10 mouse cellular contexts compared by ENCODE assay signal in the genomic region with DNA sequence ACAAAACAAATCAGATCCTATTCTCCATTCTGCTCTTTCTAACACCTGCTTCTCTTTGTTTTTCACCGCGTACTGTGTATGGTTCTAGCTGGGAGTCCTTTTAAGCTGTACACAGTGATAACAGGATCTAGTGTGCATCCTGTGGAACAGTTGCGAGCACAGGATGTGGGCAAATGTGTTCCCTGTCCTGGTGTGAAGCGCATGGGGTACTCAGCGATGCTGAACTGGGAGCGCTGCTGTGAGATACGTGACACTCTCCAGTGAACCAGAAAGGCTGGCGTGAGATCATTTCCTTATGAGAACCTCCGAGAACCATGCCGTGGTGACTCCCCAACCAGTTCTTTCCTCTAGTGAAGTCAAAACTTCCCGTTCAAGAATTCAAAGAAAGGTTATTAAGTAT.
DNase-seq lines count a peak whose midpoint lies in the region; ATAC-seq and TF ChIP-seq lines count a peak whose summit lies in the region.
"Had no signal": no experiment of that assay in that cellular context is flagged by ENCODE, and none has a peak within 500 bp of the region (broad histone marks: within the 10 kb centered on the region; RNA-seq: fewer than 3 reads in every experiment).

No protein-coding gene starts in this region.

- H3K4me3 ChIP-seq in heart, embryonic 11.5 days (ENCODE audit: low read depth, low read length) = no peak overlapping the region
- peak overlapping the region; percentile 21 to 35 (median 22) for H3K4me3 ChIP-seq in CH12.LX (replicated peaks in 1 of 3; ENCODE audit: low read depth in 2 of 3, low read length in 2 of 3, poor library complexity in 1 of 3)
- H3K4me3 ChIP-seq in limb, embryonic 14.5 days (replicated peaks; ENCODE audit: low read length) = no peak overlapping the region
- H3K4me3 ChIP-seq in spleen, adult 2 months (ENCODE audit: extremely low read depth, insufficient read depth, insufficient read length) = peak overlapping the region; percentile 1; the same call in 1 of the 2 replicates
- H3K4me3 ChIP-seq: forebrain, embryonic 15.5 days; midbrain, embryonic 12.5 days had no signal

- dilution Hi-C loops in CH12.LX (cut with MboI; ENCODE audit: extremely low pct_ligation_motif_present, extremely low pct_unique_long_range_greater_than_20kb, low sequenced_read_pairs) = no loop called here

- 0 out of 2 replicates have a peak, but pooled peaks cover 9% of the 10 kb centered on the region for H3K4me1 ChIP-seq in heart, embryonic 11.5 days (ENCODE audit: control insufficient read depth, insufficient read depth, low read length)
- H3K4me1 ChIP-seq in CH12.LX (ENCODE audit: control insufficient read depth in 1 of 2, insufficient read depth in 2 of 2) = peaks cover 19 to 28% of the 10 kb centered on the region in 2 experiments
- peaks cover 5% of the 10 kb centered on the region; the same call in 1 of the 2 replicates for H3K4me1 ChIP-seq in limb, embryonic 14.5 days (ENCODE audit: control insufficient read depth, insufficient read depth, low read length)
- peaks cover 17% of the 10 kb centered on the region; the same call in 1 of the 2 replicates for H3K4me1 ChIP-seq in spleen, adult 2 months (ENCODE audit: control insufficient read depth, insufficient read depth, insufficient read length)
- H3K4me1 ChIP-seq: forebrain, embryonic 15.5 days; midbrain, embryonic 12.5 days had no signal

- TF ChIP-seq POLR2A in CH12.LX (IDR thresholded peaks at IDR 0.05; ENCODE audit: low read depth, low read length) = no peak
- TF ChIP-seq POLR2A in limb, embryonic 14.5 days (IDR thresholded peaks at IDR 0.05; ENCODE audit: borderline replicate concordance, extremely low read depth, insufficient read depth, insufficient read length) = no peak
- TF ChIP-seq POLR2A in spleen, adult 2 months (IDR thresholded peaks at IDR 0.05; ENCODE audit: low read depth, low read length) = no peak

- H3K27ac ChIP-seq in heart, embryonic 11.5 days (ENCODE audit: low read depth, low read length) = peak overlapping the region; percentile 73; the same call in 1 of the 2 replicates
- no peak overlapping the region for H3K27ac ChIP-seq in CH12.LX (ENCODE audit: insufficient read depth, low read depth)
- peak overlapping the region; percentile 9; the same call in 1 of the 2 replicates for H3K27ac ChIP-seq in limb, embryonic 14.5 days (replicated peaks; ENCODE audit: low read depth, low read length)
- H3K27ac ChIP-seq in spleen, adult 2 months (ENCODE audit: insufficient read depth, low read length) = no peak overlapping the region
- H3K27ac ChIP-seq: forebrain, embryonic 15.5 days; midbrain, embryonic 12.5 days had no signal

- no peak overlapping the region for H3K9ac ChIP-seq in heart, embryonic 11.5 days (ENCODE audit: low read depth, low read length)
- H3K9ac ChIP-seq in CH12.LX (ENCODE audit: insufficient read depth, low read depth) = peak overlapping the region; percentile 44
- no peak overlapping the region for H3K9ac ChIP-seq in limb, embryonic 14.5 days (ENCODE audit: low read depth, low read length, severe bottlenecking)
- H3K9ac ChIP-seq: forebrain, embryonic 15.5 days; midbrain, embryonic 12.5 days had no signal

- H3K79me2 ChIP-seq in CH12.LX (replicated peaks; ENCODE audit: control insufficient read depth, extremely low read depth, insufficient read depth, poor library complexity, severe bottlenecking) = no peaks in the 10 kb centered on the region

- no peaks in the 10 kb centered on the region for H3K36me3 ChIP-seq in heart, embryonic 11.5 days (ENCODE audit: control insufficient read depth, insufficient read depth, low read length)
- no peaks in the 10 kb centered on the region for H3K36me3 ChIP-seq in CH12.LX (replicated peaks in 1 of 2; ENCODE audit: control insufficient read depth in 1 of 2, insufficient read depth in 1 of 2, low read length in 1 of 2)
- no peaks in the 10 kb centered on the region for H3K36me3 ChIP-seq in limb, embryonic 14.5 days (ENCODE audit: control insufficient read depth, insufficient read depth, low read length)
- H3K36me3 ChIP-seq in spleen, adult 2 months (ENCODE audit: control insufficient read depth, insufficient read depth, low read length) = no peaks in the 10 kb centered on the region
- H3K36me3 ChIP-seq: forebrain, embryonic 15.5 days; midbrain, embryonic 12.5 days had no signal

- H3K27me3 ChIP-seq in heart, embryonic 11.5 days (ENCODE audit: control insufficient read depth, insufficient read depth, low read length) = no peaks in the 10 kb centered on the region
- peaks cover 3% of the 10 kb centered on the region for H3K27me3 ChIP-seq in CH12.LX (replicated peaks)
- H3K27me3 ChIP-seq in limb, embryonic 14.5 days (ENCODE audit: control insufficient read depth, insufficient read depth, low read length) = no peaks in the 10 kb centered on the region
- no peaks in the 10 kb centered on the region for H3K27me3 ChIP-seq in spleen, adult 2 months (ENCODE audit: control insufficient read depth, insufficient read depth, low read length)
- H3K27me3 ChIP-seq: forebrain, embryonic 15.5 days; midbrain, embryonic 12.5 days had no signal

- DNase-seq in heart, adult 8-10 months (ENCODE audit: low spot score) = no peak
- DNase-seq in CH12.LX (ENCODE audit: extremely low read depth) = peak; percentile 85
- no peak for DNase-seq in limb, embryonic 14.5 days (ENCODE audit: low spot score)
- DNase-seq in spleen, adult 2 months (ENCODE audit: low read depth in 1 of 2, low spot score in 2 of 2) = peak; percentile 48 to 70
- no peak for DNase-seq in right cerebral cortex, adult 18-20 months
- DNase-seq in gastrocnemius, postnatal 4 days (ENCODE audit: low spot score in 2 of 2) = no peak
- DNase-seq in adipocyte (ENCODE audit: low spot score) = no peak

- H3K4me2 ChIP-seq in heart, embryonic 11.5 days = no peak overlapping the region
- H3K4me2 ChIP-seq in CH12.LX (ENCODE audit: insufficient read depth, low read depth, poor library complexity, severe bottlenecking) = peak overlapping the region; percentile 80
- H3K4me2 ChIP-seq in limb, embryonic 14.5 days (replicated peaks; ENCODE audit: low read depth, low read length, severe bottlenecking) = 0 out of 2 replicates have a peak overlapping the region, but pooled peaks have one; percentile 15
- H3K4me2 ChIP-seq: forebrain, embryonic 15.5 days; midbrain, embryonic 12.5 days had no signal

- WGBS in heart, embryonic 11.5 days (ENCODE audit: insufficient replicate concordance) = 69% methylated on average over 11 of the region's 11 CpGs
- 80% methylated on average over 11 of the region's 11 CpGs for WGBS in limb, embryonic 14.5 days
- 6% methylated on average over 11 of the region's 11 CpGs for WGBS in spleen, adult 2 months

- peak; percentile 78 for TF ChIP-seq EP300 in CH12.LX (IDR thresholded peaks at IDR 0.05; ENCODE audit: low read length)

- ATAC-seq in heart, embryonic 11.5 days (replicated peaks; ENCODE audit: insufficient number of reproducible peaks, low FRiP score, low TSS enrichment) = no peak
- ATAC-seq in limb, embryonic 14.5 days (ENCODE audit: low FRiP score, low read depth) = no peak
- ATAC-seq: forebrain, embryonic 15.5 days had no signal

- no peak for TF ChIP-seq CTCF in CH12.LX (conservative IDR thresholded peaks at IDR 0.05 in 1 of 2, IDR thresholded peaks at IDR 0.05 in 1 of 2; ENCODE audit: low read depth in 2 of 2, low read length in 2 of 2)
- no peak for TF ChIP-seq CTCF in spleen, adult 2 months (IDR thresholded peaks at IDR 0.05; ENCODE audit: extremely low read depth, insufficient read depth, insufficient read length, insufficient replicate concordance)

- H3K9me3 ChIP-seq in heart, embryonic 11.5 days (replicated peaks; ENCODE audit: control insufficient read depth, low read length) = no peaks in the 10 kb centered on the region
- no peaks in the 10 kb centered on the region for H3K9me3 ChIP-seq in CH12.LX (replicated peaks; ENCODE audit: low read length)
- H3K9me3 ChIP-seq in limb, embryonic 14.5 days (ENCODE audit: control insufficient read depth, low read length) = no peaks in the 10 kb centered on the region
- H3K9me3 ChIP-seq: forebrain, embryonic 15.5 days; midbrain, embryonic 12.5 days had no signal

- in situ Hi-C loops in CH12.LX (cut with MboI; ENCODE audit: low pct_ligation_motif_present, low pct_unique_long_range_greater_than_20kb, low sequenced_read_pairs) = loop anchor here (5.0 to 10.0 kb wide), 2 partner anchors 52 to 150 kb away; a partner anchor contains a TSS

- no peak for TF ChIP-seq RAD21 in CH12.LX (IDR thresholded peaks at IDR 0.05; ENCODE audit: low read depth, low read length)

TF ChIP-seq in CH12.LX, 34 proteins besides CTCF, POLR2A, EP300 and RAD21:
- TF ChIP-seq ZNF384 (IDR thresholded peaks at IDR 0.05; ENCODE audit: low read depth, low read length) (no peak), ETS1 (conservative IDR thresholded peaks at IDR 0.05; ENCODE audit: low read depth, low read length) (peak; percentile 80), TCF12 (IDR thresholded peaks at IDR 0.05; ENCODE audit: low read depth, low read length) (peak; percentile 71; the same call in 1 of the 2 replicates), USF1 (IDR thresholded peaks at IDR 0.05; ENCODE audit: low read depth, low read length) (no peak), ELF1 (IDR thresholded peaks at IDR 0.05; ENCODE audit: low read depth, low read length) (no peak; the same call in none of the 2 replicates), JUN (IDR thresholded peaks at IDR 0.05; ENCODE audit: insufficient read depth, low read depth, low read length) (peak; percentile 60), JUND (conservative IDR thresholded peaks at IDR 0.05; ENCODE audit: low read depth, low read length) (peak; percentile 60; the same call in 1 of the 2 replicates), CHD2 (IDR thresholded peaks at IDR 0.05; ENCODE audit: low read length) (0 out of 2 replicates have a peak, but pooled peaks have one; percentile 26), MYC (IDR thresholded peaks at IDR 0.05; ENCODE audit: low read depth, low read length) (peak; percentile 74), MAFK (IDR thresholded peaks at IDR 0.05; ENCODE audit: insufficient replicate concordance, low read length) (0 out of 2 replicates have a peak, but pooled peaks have one; percentile 25), MAX (IDR thresholded peaks at IDR 0.05; ENCODE audit: low read length) (peak; percentile 60), BHLHE40 (IDR thresholded peaks at IDR 0.05; ENCODE audit: low read depth, low read length) (peak; percentile 81), MEF2A (IDR thresholded peaks at IDR 0.05; ENCODE audit: borderline replicate concordance, low read depth, low read length) (peak; percentile 56; the same call in 1 of the 2 replicates), SIN3A (IDR thresholded peaks at IDR 0.05; ENCODE audit: low read length) (peak; percentile 72), IRF4 (IDR thresholded peaks at IDR 0.05; ENCODE audit: low read depth, low read length) (peak; percentile 78)

Comparison
In these comparisons a context has a peak if more than half of its experiments do, and no peak if none do; other contexts are left out.
1. H3K27ac ChIP-seq: peak in heart, embryonic 11.5 days (single experiment) and limb, embryonic 14.5 days (single experiment); none in CH12.LX (single experiment) and spleen, adult 2 months (single experiment).
2. H3K4me3 ChIP-seq: peak in CH12.LX (3 of 3) and spleen, adult 2 months (single experiment); none in heart, embryonic 11.5 days (single experiment) and limb, embryonic 14.5 days (single experiment).
3. DNase-seq: peak in CH12.LX (single experiment) and spleen, adult 2 months (2 of 2); none in heart, adult 8-10 months (single experiment), limb, embryonic 14.5 days (single experiment), right cerebral cortex, adult 18-20 months (single experiment), gastrocnemius, postnatal 4 days (0 of 2) and adipocyte (single experiment).